Mouse (Mus musculus): ENCODE results near the gene Mfap3. TPM values are rescaled to one million over a fixed set of nuclear protein-coding genes. Genes with fewer than 3 reads are reported as not detected.

Mfap3 gene
- polyA plus RNA-seq, 1 experiment = 9.9 TPM

DNA sequence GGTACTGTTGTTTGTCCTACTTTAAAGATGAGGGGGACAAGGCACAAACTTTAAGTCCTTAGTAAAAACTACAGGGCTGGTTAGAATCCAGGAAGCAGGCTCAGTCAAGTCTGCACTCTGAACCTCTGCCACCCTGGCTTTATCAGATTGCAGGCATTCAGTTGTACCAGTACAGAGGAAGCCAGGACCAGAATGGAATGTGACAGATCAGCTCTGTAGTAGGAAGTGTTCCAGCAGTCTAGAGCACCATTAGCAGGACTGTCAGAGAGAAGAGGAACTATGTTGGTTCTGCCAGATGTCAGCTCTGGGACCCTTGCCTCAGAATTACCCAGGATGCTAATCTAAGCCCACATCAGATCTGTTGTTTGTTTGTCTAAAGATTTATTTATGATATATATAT, 6.1 kb downstream of the Mfap3 start:
- Histone ChIP-seq H3K36me3 (ENCODE audit: control insufficient read depth, insufficient read depth, low read length) (peaks cover 8% of the 10 kb centered on the region), H3K27me3 (ENCODE audit: control insufficient read depth, insufficient read depth, low read length) (no peaks in the 10 kb centered on the region), H3K4me3 (ENCODE audit: extremely low read depth, insufficient read depth, insufficient read length) (no peak overlapping the region), H3K4me1 (ENCODE audit: control insufficient read depth, insufficient read depth, insufficient read length) (no peaks in the 10 kb centered on the region), H3K27ac (ENCODE audit: insufficient read depth, low read length) (no peak overlapping the region)
- no peak for TF ChIP-seq POLR2A (IDR thresholded peaks at IDR 0.05; ENCODE audit: low read depth, low read length)
- no peak for TF ChIP-seq CTCF (IDR thresholded peaks at IDR 0.05; ENCODE audit: extremely low read depth, insufficient read depth, insufficient read length, insufficient replicate concordance)
- DNase-seq (ENCODE audit: low read depth in 1 of 2, low spot score in 2 of 2) = no peak

GRCm38 (mm10) chr11:57525900-57526299, 7.4 kb downstream of the Mfap3 start:
- WGBS = 74% methylated on average over 3 of the region's 3 CpGs
- no peak overlapping the region for H3K4me3 ChIP-seq (ENCODE audit: extremely low read depth, insufficient read depth, insufficient read length)

GRCm38 (mm10) chr11:57527506-57527905, 9.0 kb downstream of the Mfap3 start:
- Histone ChIP-seq H3K27me3 (ENCODE audit: control insufficient read depth, insufficient read depth, low read length) (no peaks in the 10 kb centered on the region), H3K4me1 (ENCODE audit: control insufficient read depth, insufficient read depth, insufficient read length) (no peaks in the 10 kb centered on the region), H3K36me3 (ENCODE audit: control insufficient read depth, insufficient read depth, low read length) (peaks cover 15% of the 10 kb centered on the region), H3K4me3 (ENCODE audit: extremely low read depth, insufficient read depth, insufficient read length) (no peak overlapping the region), H3K27ac (ENCODE audit: insufficient read depth, low read length) (no peak overlapping the region)
- no peak for DNase-seq (ENCODE audit: low read depth in 1 of 2, low spot score in 2 of 2)
- 89% methylated on average over 4 of the region's 4 CpGs for WGBS
- TF ChIP-seq CTCF (IDR thresholded peaks at IDR 0.05; ENCODE audit: extremely low read depth, insufficient read depth, insufficient read length, insufficient replicate concordance) (no peak), POLR2A (IDR thresholded peaks at IDR 0.05; ENCODE audit: low read depth, low read length) (no peak)

More at GRCm38 (mm10) chr11:57525900-57526299, 7.4 kb downstream of the Mfap3 start:
- TF ChIP-seq CTCF (IDR thresholded peaks at IDR 0.05; ENCODE audit: extremely low read depth, insufficient read depth, insufficient read length, insufficient replicate concordance) (no peak), POLR2A (IDR thresholded peaks at IDR 0.05; ENCODE audit: low read depth, low read length) (no peak)
- Histone ChIP-seq H3K36me3 (ENCODE audit: control insufficient read depth, insufficient read depth, low read length) (peaks cover 14% of the 10 kb centered on the region), H3K27ac (ENCODE audit: insufficient read depth, low read length) (no peak overlapping the region), H3K27me3 (ENCODE audit: control insufficient read depth, insufficient read depth, low read length) (no peaks in the 10 kb centered on the region), H3K4me1 (ENCODE audit: control insufficient read depth, insufficient read depth, insufficient read length) (no peaks in the 10 kb centered on the region)
- no peak for DNase-seq (ENCODE audit: low read depth in 1 of 2, low spot score in 2 of 2)

DNA sequence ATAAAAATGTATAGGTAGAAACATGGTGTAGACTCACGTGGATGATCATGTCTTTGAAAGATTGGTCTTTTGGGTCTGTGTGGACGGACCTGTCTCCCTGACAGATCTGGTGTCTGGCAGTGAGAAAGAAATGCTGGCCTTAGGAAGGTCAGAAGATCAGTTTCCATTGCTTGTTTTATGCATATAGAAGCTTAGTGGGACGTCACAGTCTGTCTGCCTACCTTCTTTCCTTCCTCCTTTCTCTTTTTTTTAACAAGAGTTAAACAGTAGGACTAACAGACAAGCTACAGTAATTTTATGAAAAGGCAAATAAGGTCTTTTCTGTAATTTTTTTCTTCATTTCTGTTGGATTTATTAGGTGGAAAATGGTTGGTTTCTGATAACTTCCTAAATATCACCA, 10.6 kb downstream of the Mfap3 start:
- 89% methylated on average over 3 of the region's 3 CpGs for WGBS
- Histone ChIP-seq H3K27me3 (ENCODE audit: control insufficient read depth, insufficient read depth, low read length) (no peaks in the 10 kb centered on the region), H3K4me1 (ENCODE audit: control insufficient read depth, insufficient read depth, insufficient read length) (no peaks in the 10 kb centered on the region), H3K36me3 (ENCODE audit: control insufficient read depth, insufficient read depth, low read length) (peaks cover 15% of the 10 kb centered on the region), H3K4me3 (ENCODE audit: extremely low read depth, insufficient read depth, insufficient read length) (no peak overlapping the region), H3K27ac (ENCODE audit: insufficient read depth, low read length) (no peak overlapping the region)
- TF ChIP-seq CTCF (IDR thresholded peaks at IDR 0.05; ENCODE audit: extremely low read depth, insufficient read depth, insufficient read length, insufficient replicate concordance) (no peak), POLR2A (IDR thresholded peaks at IDR 0.05; ENCODE audit: low read depth, low read length) (no peak)
- no peak for DNase-seq (ENCODE audit: low read depth in 1 of 2, low spot score in 2 of 2)

DNA sequence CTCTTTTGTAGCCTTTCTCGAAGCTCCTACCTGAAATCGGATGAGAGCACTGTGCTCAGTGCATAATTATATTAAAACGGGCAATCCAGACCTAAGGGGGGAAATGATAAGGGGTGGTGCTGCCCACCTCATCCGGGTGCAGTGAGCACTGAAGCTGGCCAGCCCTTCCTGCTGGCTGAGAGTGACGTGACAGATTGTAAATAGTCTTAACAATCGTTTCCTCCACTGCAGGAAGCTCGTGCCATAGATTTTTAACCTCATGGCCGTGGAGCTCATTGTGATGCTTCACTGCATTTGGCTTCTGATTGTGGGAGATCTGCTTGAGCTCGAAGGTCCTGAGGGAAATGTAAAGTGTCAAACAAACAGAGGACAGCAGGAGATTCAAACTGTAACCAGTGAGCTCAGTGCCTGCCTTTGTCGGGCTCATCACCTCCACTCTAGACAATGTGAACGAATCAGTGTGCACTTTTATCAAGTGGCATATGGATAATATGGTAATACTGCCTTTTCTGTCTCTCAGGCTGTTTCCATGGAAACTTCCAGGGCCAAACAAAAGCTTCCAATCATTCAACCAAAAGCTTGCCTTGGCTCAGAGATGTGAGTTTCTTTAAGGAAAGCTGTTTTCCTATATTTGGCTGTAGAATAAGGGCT, 13.0 kb downstream of the Mfap3 start:
- H3K36me3 ChIP-seq (ENCODE audit: control insufficient read depth, insufficient read depth, low read length) = peaks cover 15% of the 10 kb centered on the region
- H3K4me1 ChIP-seq (ENCODE audit: control insufficient read depth, insufficient read depth, insufficient read length) = no peaks in the 10 kb centered on the region
- TF ChIP-seq POLR2A (IDR thresholded peaks at IDR 0.05; ENCODE audit: low read depth, low read length) = no peak
- no peak overlapping the region for H3K27ac ChIP-seq (ENCODE audit: insufficient read depth, low read length)
- DNase-seq (ENCODE audit: low read depth in 1 of 2, low spot score in 2 of 2) = no peak
- WGBS = 27% methylated on average over 11 of the region's 11 CpGs
- H3K4me3 ChIP-seq (ENCODE audit: extremely low read depth, insufficient read depth, insufficient read length) = no peak overlapping the region
- H3K27me3 ChIP-seq (ENCODE audit: control insufficient read depth, insufficient read depth, low read length) = no peaks in the 10 kb centered on the region

DNA sequence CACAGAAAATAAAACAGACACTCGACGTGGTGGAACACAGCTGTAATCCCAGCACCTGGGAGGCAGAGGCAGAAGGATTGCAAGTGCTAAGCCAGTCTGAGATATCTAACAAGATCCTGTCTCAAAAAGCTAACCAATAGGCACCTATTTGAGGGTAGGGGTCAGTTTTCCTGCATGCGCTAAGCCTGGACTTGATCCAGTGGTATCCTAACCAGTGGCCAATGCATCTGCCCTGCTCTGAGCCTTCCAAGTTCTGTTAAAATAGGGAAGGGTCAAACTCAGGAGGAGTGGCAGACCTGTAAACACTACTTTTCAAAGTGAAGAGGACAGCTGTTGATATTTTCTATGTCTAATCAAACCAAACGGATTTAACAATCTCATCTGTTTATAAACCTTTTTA, 13.8 kb downstream of the Mfap3 start:
- H3K4me1 ChIP-seq (ENCODE audit: control insufficient read depth, insufficient read depth, insufficient read length) = no peaks in the 10 kb centered on the region
- 86% methylated on average over 4 of the region's 4 CpGs for WGBS
- TF ChIP-seq POLR2A (IDR thresholded peaks at IDR 0.05; ENCODE audit: low read depth, low read length) = no peak
- no peak for TF ChIP-seq CTCF (IDR thresholded peaks at IDR 0.05; ENCODE audit: extremely low read depth, insufficient read depth, insufficient read length, insufficient replicate concordance)
- no peak for DNase-seq (ENCODE audit: low read depth in 1 of 2, low spot score in 2 of 2)
- H3K4me3 ChIP-seq (ENCODE audit: extremely low read depth, insufficient read depth, insufficient read length) = no peak overlapping the region
- H3K27ac ChIP-seq (ENCODE audit: insufficient read depth, low read length) = no peak overlapping the region
- no peaks in the 10 kb centered on the region for H3K27me3 ChIP-seq (ENCODE audit: control insufficient read depth, insufficient read depth, low read length)
- peaks cover 15% of the 10 kb centered on the region for H3K36me3 ChIP-seq (ENCODE audit: control insufficient read depth, insufficient read depth, low read length)

DNA sequence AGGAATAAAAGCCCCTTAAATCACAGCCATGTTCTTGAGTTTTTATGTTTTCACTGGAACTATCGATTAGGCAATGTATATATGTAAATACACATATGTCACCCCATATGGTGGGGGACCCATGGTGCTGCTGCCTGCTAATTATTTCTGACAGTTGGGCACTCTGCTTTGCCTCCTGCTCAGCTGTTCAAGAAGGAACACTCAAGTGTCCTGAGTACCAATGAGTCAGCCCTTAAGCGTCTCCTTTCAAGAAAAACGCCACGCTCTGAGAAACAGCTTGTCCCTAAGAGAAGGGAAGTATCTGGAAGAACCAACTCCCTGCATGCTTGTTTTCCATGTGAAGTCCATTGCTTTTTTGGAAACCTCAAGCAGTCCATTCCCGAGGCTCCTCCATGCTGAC, 17.4 kb downstream of the Mfap3 start:
- H3K4me3 ChIP-seq (ENCODE audit: extremely low read depth, insufficient read depth, insufficient read length) = no peak overlapping the region
- DNase-seq (ENCODE audit: low read depth in 1 of 2, low spot score in 2 of 2) = no peak
- WGBS = 96% methylated on average over 5 of the region's 5 CpGs
- H3K36me3 ChIP-seq (ENCODE audit: control insufficient read depth, insufficient read depth, low read length) = peaks cover 1% of the 10 kb centered on the region; the same call in 1 of the 2 replicates
- H3K27me3 ChIP-seq (ENCODE audit: control insufficient read depth, insufficient read depth, low read length) = no peaks in the 10 kb centered on the region
- TF ChIP-seq CTCF (IDR thresholded peaks at IDR 0.05; ENCODE audit: extremely low read depth, insufficient read depth, insufficient read length, insufficient replicate concordance) = no peak
- no peak overlapping the region for H3K27ac ChIP-seq (ENCODE audit: insufficient read depth, low read length)
- H3K4me1 ChIP-seq (ENCODE audit: control insufficient read depth, insufficient read depth, insufficient read length) = no peaks in the 10 kb centered on the region
